Mouse (Mus musculus) embryonic facial prominence, embryonic 11.5 days (tissue): ENCODE results near the gene Plg. TPM values are rescaled to one million over a fixed set of nuclear protein-coding genes. Genes with fewer than 3 reads are reported as not detected.

Source experiments
- ATAC-seq: fragments of 200-750 bp; cut with Nextera tagmentation; replicated peaks from 2 replicates; pipeline ENCODE4 v1.8.0; 2017; ENCODE audit warnings: low read depth; ENCODE audit not compliant: insufficient number of reproducible peaks, low FRiP score, low TSS enrichment
- DNase-seq: peaks from one replicate; pipeline ENCODE4 v3.0.0-alpha.2; 2015; ENCODE audit warnings: low spot score
- H3K27ac ChIP-seq: fragments of 300-500 bp; sonication (generic); replicated peaks from 2 replicates; pipeline ENCODE4 v1.5.1; 2014; ENCODE audit warnings: mild to moderate bottlenecking, low read depth, low read length, control low read depth
- H3K27me3 ChIP-seq: fragments of 300-500 bp; sonication (generic); 2 replicates; pipeline ENCODE4 v1.6.1; 2014; ENCODE audit warnings: mild to moderate bottlenecking, low read length, moderate library complexity, mixed read lengths; ENCODE audit not compliant: control insufficient read depth, insufficient read depth
- H3K36me3 ChIP-seq: fragments of 300-500 bp; sonication (generic); replicated peaks from 2 replicates; pipeline ENCODE4 v1.6.1; 2014; ENCODE audit warnings: low read depth, mild to moderate bottlenecking, low read length, moderate library complexity, mixed read lengths; ENCODE audit not compliant: control insufficient read depth, insufficient read depth
- H3K4me1 ChIP-seq: fragments of 300-500 bp; sonication (generic); 2 replicates; pipeline ENCODE4 v1.6.1; 2014; ENCODE audit warnings: low read length, mixed read lengths; ENCODE audit not compliant: control insufficient read depth, insufficient read depth
- H3K4me2 ChIP-seq: fragments of 300-500 bp; sonication (generic); 2 replicates; pipeline ENCODE4 v1.6.1; 2014; ENCODE audit warnings: low read depth, mild to moderate bottlenecking, control low read depth, low read length, moderate library complexity
- H3K4me3 ChIP-seq: fragments of 300-500 bp; sonication (generic); 2 replicates; pipeline ENCODE4 v1.5.1; 2014; ENCODE audit warnings: low read depth, low read length, control low read depth
- H3K9ac ChIP-seq: fragments of 300-500 bp; sonication (generic); replicated peaks from 2 replicates; pipeline ENCODE4 v1.6.1; 2014; ENCODE audit warnings: mild to moderate bottlenecking, control low read depth, low read length
- H3K9me3 ChIP-seq: fragments of 300-500 bp; sonication (generic); replicated peaks from 2 replicates; pipeline ENCODE4 v1.6.1; 2016; ENCODE audit warnings: mild to moderate bottlenecking, low read length, inconsistent platforms, mixed read lengths; ENCODE audit not compliant: control insufficient read depth
- WGBS: fragments of 180-500 bp; shearing (Covaris S2); extraction: QIAGEN DNeasy Blood & Tissue Kit; methylation state at CpG from one replicate; pipeline ENCODE4 v1.1.7; 2014; 5-methylcytosine and 5-hydroxymethylcytosine counted together
- polyA plus RNA-seq: library from polyadenylated mRNA; unstranded; fragments of >200 nt; fragmentation: Nextera tagmentation; extraction: Ambion mirVana; gene quantifications from 2 replicates; pipeline ENCODE4 v1.2.1, GENCODE M21; 2014

Gene Plg
- polyA plus RNA-seq: 0.13 TPM in 1 of 2 replicates, not detected in the other

DNA sequence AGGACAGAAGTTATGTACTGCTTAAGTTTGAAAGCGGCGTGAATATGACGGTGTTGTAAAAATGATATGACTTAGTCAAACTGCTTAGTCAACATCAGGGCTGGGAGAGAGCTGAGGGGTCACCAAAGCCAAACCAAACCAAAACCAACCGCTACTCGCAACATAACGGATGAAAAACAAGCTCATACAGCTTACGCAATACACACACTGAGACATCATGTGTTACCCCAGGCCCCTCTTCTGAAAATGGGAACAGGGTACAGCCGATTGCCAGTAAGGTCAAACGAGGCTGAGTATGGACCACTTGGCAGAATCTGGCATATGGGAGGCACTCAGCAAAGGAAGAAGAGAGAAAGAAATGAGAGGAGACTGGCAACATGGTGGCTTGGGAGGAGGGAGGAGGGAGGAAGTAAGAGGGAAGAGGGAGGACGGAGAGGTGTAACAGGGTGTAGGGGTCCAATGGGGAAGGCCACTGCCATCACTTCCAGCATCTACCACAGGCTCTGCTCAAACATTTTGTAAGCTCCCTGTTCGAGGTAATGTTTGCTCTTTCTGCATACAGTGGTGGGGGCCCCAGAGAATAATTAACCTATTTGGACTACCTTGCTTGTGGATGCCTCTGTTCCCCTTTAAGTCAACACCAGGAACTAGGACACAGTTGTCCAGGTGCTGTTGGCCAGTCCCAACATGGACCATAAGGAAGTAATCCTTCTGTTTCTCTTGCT is at the start of gene Plg:
TSS of gene Plg (plus strand) at position 628 of the 725 bp plus-strand sequence.
- Histone ChIP-seq H3K4me1 (no peaks in the 10 kb centered on the region), H3K9me3 (no peaks in the 10 kb centered on the region), H3K4me2 (no peak within 1 kb of the TSS), H3K27me3 (no peaks in the 10 kb centered on the region), H3K27ac (no peak within 1 kb of the TSS), H3K36me3 (no peaks in the 10 kb centered on the region), H3K9ac (no peak within 1 kb of the TSS), H3K4me3 (no peak within 1 kb of the TSS)
- WGBS: 89% methylated on average over 11 of the region's 11 CpGs
- no peak for DNase-seq
- ATAC-seq: no peak

DNA sequence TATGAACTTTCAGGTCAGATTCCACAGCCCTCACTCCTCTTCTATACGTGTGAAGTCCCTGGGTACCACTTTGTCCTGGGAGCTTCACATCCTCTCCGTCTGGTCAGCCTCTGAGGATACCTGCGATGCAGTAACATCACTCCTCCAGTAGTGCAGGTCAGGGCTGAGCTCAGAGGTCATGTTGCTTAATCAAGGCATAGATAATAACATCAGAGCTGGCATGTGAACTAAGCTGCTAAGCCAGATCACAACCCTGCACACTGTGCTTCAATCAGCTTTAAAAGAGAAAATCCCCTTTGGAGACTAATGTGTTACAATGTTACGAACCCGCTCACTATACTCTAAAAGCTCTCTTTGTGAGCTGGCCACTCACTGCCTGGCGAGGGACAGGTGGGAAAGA is 43.3 kb upstream of the Plg start:
- no peak for ATAC-seq
- H3K4me1 ChIP-seq: no peaks in the 10 kb centered on the region
- no peak overlapping the region for H3K4me3 ChIP-seq
- no peak overlapping the region for H3K27ac ChIP-seq
- H3K36me3 ChIP-seq: no peaks in the 10 kb centered on the region
- H3K4me2 ChIP-seq: no peak overlapping the region
- DNase-seq: no peak
- no peak overlapping the region for H3K9ac ChIP-seq
- 63% methylated on average over 6 of the region's 6 CpGs for WGBS
- no peaks in the 10 kb centered on the region for H3K9me3 ChIP-seq
- H3K27me3 ChIP-seq: no peaks in the 10 kb centered on the region

DNA sequence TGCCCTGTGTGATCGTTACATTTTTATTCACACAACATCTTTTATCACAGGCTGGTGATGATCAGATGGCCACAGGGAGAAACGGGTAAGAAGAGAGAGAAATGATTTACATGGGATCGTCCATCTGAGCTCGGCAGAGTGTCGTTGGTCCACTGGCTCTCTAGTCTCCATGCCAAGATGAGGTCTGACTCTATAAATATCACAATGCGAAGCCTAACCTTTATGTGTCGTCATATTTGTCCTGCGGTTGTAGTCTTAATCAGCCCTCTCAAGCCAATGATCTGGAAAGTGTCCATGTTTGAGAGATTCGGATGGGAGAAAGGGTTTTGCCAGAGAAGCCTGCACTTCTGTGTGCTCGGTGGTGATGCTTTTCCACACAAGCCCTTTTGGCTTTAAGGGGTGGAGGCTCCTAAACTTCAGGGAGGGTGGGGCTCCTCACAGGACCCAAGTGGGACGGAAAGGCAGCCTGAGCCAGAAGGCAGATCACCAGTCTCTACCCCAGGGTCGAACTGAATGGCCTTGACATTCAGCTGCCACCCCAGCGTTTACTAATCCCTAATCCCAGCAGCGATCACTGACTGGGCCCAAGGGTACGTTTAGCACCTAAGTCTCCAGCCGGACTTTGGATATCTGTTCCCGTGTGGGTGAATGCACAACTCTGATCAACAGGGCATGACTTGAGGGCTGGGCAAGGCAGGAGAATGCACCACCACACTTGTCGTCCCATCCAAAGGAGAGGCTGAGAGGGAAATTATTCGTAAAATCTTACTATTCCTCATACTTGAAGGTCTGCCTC is 42.1 kb upstream of the Plg start:
- Histone ChIP-seq H3K4me2 (no peak overlapping the region), H3K36me3 (no peaks in the 10 kb centered on the region), H3K4me3 (no peak overlapping the region), H3K9ac (no peak overlapping the region), H3K4me1 (no peaks in the 10 kb centered on the region), H3K27ac (no peak overlapping the region), H3K27me3 (no peaks in the 10 kb centered on the region), H3K9me3 (no peaks in the 10 kb centered on the region)
- no peak for ATAC-seq
- DNase-seq: no peak
- whole genome bisulfite sequencing: 82% methylated on average over 19 of the region's 19 CpGs

DNA sequence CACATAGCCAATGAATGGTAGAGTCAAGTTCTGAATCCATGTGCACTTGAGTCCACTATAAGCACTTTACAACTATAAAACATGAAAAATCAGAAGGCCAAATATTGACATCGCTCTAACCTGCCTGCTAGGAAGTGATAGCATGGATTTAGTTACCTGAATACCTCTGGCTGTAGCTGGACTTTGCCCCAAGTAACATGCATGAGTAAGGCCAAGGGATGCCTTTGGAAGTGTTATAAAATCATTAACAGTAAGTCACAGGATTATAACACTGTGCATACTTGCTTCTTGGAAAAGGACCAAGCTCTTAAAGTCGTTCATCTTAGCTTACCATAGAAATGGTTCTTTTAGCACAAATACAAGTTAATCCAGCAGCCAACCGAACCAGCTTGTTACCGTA is 41.3 kb upstream of the Plg start:
- DNase-seq: no peak
- no peak for ATAC-seq
- Histone ChIP-seq H3K27me3 (no peaks in the 10 kb centered on the region), H3K9me3 (no peaks in the 10 kb centered on the region), H3K9ac (no peak overlapping the region), H3K4me1 (no peaks in the 10 kb centered on the region), H3K27ac (no peak overlapping the region), H3K36me3 (no peaks in the 10 kb centered on the region), H3K4me3 (no peak overlapping the region), H3K4me2 (no peak overlapping the region)
- 86% methylated on average over 4 of the region's 4 CpGs for WGBS

DNA sequence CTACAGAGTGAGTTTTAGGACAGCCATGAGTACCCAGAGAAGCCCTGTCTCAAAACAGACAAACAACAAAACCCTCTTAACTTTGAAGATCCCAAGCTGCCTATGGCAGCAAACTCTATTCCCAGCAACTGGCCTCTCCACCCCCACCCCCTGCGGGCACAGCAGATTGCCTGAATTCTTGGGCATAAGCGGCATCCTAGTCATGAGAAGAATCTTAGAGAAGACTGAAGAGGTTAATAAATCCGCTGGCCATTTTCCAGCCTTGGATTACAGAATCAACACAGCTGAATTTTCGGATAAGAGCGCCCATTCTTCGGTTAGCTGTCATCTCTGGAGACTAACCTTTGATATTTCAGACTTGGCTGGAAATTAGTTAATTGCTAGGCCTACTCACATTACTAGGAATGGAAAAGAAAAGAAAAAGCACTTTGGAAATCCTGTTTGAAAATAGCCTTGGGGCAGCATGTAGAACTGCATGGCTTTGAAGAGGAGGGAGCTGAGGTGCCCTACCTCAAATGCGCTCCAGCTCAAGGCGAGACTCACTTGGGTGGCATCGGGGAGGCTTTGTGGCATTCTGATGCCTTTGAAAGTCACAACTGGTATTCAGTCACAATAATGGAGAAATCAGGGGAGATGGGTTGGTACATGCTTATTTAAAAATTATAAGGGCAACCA is 34.6 kb upstream of the Plg start:
- no peak for ATAC-seq
- Histone ChIP-seq H3K4me3 (no peak overlapping the region), H3K27ac (no peak overlapping the region), H3K9ac (no peak overlapping the region), H3K9me3 (no peaks in the 10 kb centered on the region), H3K4me2 (no peak overlapping the region), H3K27me3 (no peaks in the 10 kb centered on the region), H3K4me1 (no peaks in the 10 kb centered on the region), H3K36me3 (no peaks in the 10 kb centered on the region)
- DNase-seq: peak; percentile 60
- 57% methylated on average over 9 of the region's 9 CpGs for WGBS

DNA sequence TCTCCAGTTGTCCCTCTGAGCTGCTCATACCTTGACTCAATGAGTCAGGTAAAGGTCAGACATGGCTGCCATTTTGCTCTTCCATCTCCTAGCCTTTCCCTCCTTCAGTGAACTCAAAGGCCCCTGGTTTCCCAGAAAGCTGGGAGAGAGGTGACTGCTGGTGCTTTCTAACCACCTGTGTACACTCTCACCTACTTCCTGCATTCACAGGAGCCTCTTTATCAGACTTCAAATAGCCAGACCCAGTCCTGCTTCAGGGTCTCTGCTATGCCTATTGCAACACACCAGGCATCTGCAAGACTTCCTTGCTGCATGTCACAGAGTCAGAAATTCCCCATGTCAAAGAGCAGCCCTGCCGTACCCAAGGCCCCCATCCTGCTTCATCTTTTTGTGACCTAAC is 30.9 kb upstream of the Plg start:
- Histone ChIP-seq H3K4me1 (no peaks in the 10 kb centered on the region), H3K4me3 (no peak overlapping the region), H3K9me3 (no peaks in the 10 kb centered on the region), H3K27ac (no peak overlapping the region), H3K36me3 (no peaks in the 10 kb centered on the region), H3K4me2 (no peak overlapping the region), H3K27me3 (no peaks in the 10 kb centered on the region), H3K9ac (no peak overlapping the region)
- WGBS: 89% methylated on average over 1 of the region's 1 CpGs
- ATAC-seq (no peak), DNase-seq (no peak)

DNA sequence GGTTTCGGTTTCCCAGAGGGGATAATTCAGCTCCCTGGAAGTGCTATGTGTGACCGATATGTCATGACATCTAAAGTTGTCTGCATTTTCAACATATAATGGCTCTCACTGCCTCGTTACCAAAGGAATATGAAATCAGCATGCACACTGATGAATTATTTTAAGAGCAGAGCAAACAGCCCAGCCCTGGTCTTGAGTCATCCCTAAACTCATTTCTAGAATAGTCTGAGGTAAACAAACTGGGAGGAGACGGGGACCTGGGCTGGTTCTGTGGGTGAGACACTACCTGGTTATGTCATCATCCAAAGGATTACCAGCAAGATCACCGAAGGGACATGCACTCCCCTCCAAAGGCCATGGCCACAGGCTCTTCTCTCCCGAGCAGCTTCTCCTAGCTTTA is 26.8 kb upstream of the Plg start:
- 85% methylated on average over 6 of the region's 6 CpGs for WGBS
- DNase-seq: no peak
- no peaks in the 10 kb centered on the region for H3K9me3 ChIP-seq

DNA sequence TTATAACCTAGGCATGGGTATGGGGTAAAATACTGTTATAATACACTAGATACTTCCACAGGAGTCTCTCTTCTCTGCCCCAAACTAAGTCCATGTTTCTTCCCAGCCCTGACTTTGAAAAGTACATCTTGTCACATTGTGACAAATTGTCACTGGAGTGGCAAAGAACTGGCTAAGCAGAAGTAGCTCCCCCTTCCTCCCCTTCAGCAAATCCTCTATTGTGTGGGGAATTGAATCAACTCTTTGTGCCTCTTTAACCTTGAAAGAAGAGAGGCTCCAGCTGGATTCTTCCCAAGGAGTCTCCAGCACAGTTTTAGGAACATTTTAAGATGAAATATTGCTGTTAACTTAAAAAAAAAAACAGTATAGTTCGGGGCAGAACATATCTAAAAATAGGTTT is 25.6 kb upstream of the Plg start:
- H3K27ac ChIP-seq: no peak overlapping the region
- no peak overlapping the region for H3K9ac ChIP-seq
- WGBS: 58% methylated on average over 1 of the region's 1 CpGs
- H3K36me3 ChIP-seq: no peaks in the 10 kb centered on the region
- H3K4me1 ChIP-seq: no peaks in the 10 kb centered on the region
- no peak for DNase-seq
- no peak for ATAC-seq
- no peaks in the 10 kb centered on the region; the same call in 1 of the 2 replicates for H3K27me3 ChIP-seq
- H3K4me2 ChIP-seq: no peak overlapping the region
- no peak overlapping the region for H3K4me3 ChIP-seq
- no peaks in the 10 kb centered on the region for H3K9me3 ChIP-seq

More for the DNA sequence above, 26.8 kb upstream of the Plg start:
- no peak overlapping the region for H3K27ac ChIP-seq
- H3K9ac ChIP-seq: no peak overlapping the region
- no peak for ATAC-seq
- H3K36me3 ChIP-seq: no peaks in the 10 kb centered on the region
- H3K4me1 ChIP-seq: no peaks in the 10 kb centered on the region
- no peak overlapping the region for H3K4me2 ChIP-seq
- no peaks in the 10 kb centered on the region for H3K27me3 ChIP-seq
- H3K4me3 ChIP-seq: no peak overlapping the region
